Mouse (Mus musculus): Measurements from ENCODE around the gene Slc37a2. TPM values are rescaled to one million over a fixed set of nuclear protein-coding genes. Genes with fewer than 3 reads are reported as not detected.

Gene Slc37a2
- total and polyA plus RNA-seq, 3 experiments: 1.1 to 1.4 TPM; not detected in 1

- Histone ChIP-seq H3K36me3 (ENCODE audit: control insufficient read depth in 1 of 2, insufficient read depth in 2 of 2, low read length in 2 of 2) (peaks cover 0 to 22% of the 10 kb centered on the region in 2 experiments; a peak in 2 of 4 replicates), H3K27ac (ENCODE audit: control insufficient read depth, low read depth, low read length) (no peak overlapping the region), H3K79me2 (ENCODE audit: control insufficient read depth, insufficient read depth, low read length, poor library complexity) (no peaks in the 10 kb centered on the region), H3K4me3 (ENCODE audit: control insufficient read depth in 1 of 2, insufficient read depth in 1 of 2, low read depth in 2 of 2, low read length in 2 of 2) (no peak overlapping the region), H3K4me1 (ENCODE audit: control insufficient read depth in 1 of 2, insufficient read depth in 2 of 2, low read length in 2 of 2) (peaks cover 18 to 43% of the 10 kb centered on the region in 2 experiments), H3K9ac (ENCODE audit: control insufficient read depth, low read depth, low read length, poor library complexity, severe bottlenecking) (no peak overlapping the region), H3K9me3 (replicated peaks; ENCODE audit: insufficient read depth, low read length) (no peaks in the 10 kb centered on the region), H3K27me3 (ENCODE audit: control insufficient read depth in 1 of 2, insufficient read depth in 2 of 2, low read length in 2 of 2) (no peaks in the 10 kb centered on the region)
- no peak for DNase-seq (ENCODE audit: low read depth, low spot score)
- no peak for TF ChIP-seq ETS1 (IDR thresholded peaks at IDR 0.05; ENCODE audit: low read depth, low read length)
- no peak for TF ChIP-seq HCFC1 (IDR thresholded peaks at IDR 0.05; ENCODE audit: low read depth, low read length)
- TF ChIP-seq NRF1 (IDR thresholded peaks at IDR 0.05; ENCODE audit: insufficient read depth, low read depth, low read length, poor library complexity, severe bottlenecking): no peak
- TF ChIP-seq BHLHE40 (IDR thresholded peaks at IDR 0.05; ENCODE audit: borderline replicate concordance, low read depth, low read length): no peak
- TF ChIP-seq ZMIZ1 (IDR thresholded peaks at IDR 0.05; ENCODE audit: low read depth, low read length): no peak
- no peak for TF ChIP-seq MYC (IDR thresholded peaks at IDR 0.05; ENCODE audit: low read depth, low read length)
- TF ChIP-seq MYB (IDR thresholded peaks at IDR 0.05; ENCODE audit: low read depth, low read length): no peak
- no peak for TF ChIP-seq MEF2A (IDR thresholded peaks at IDR 0.05; ENCODE audit: extremely low read depth, insufficient replicate concordance, low read depth, low read length, poor library complexity, severe bottlenecking)
- TF ChIP-seq GABPA (IDR thresholded peaks at IDR 0.05; ENCODE audit: low read depth, low read length): no peak
- TF ChIP-seq MAFK (IDR thresholded peaks at IDR 0.05; ENCODE audit: borderline replicate concordance, low read depth, low read length): no peak
- TF ChIP-seq ELF1 (IDR thresholded peaks at IDR 0.05; ENCODE audit: low read depth, low read length): no peak
- no peak for TF ChIP-seq POLR2AphosphoS5 (IDR thresholded peaks at IDR 0.05; ENCODE audit: borderline replicate concordance, low read depth, low read length)
- TF ChIP-seq MAX (IDR thresholded peaks at IDR 0.05; ENCODE audit: low read length): no peak
- no peak for TF ChIP-seq CHD1 (IDR thresholded peaks at IDR 0.05; ENCODE audit: low read depth, low read length)
Observed at GRCm38 (mm10) chr9:37245404-37245803, 10.1 kb downstream of the Slc37a2 start.

- H3K4me3 ChIP-seq (ENCODE audit: control insufficient read depth in 1 of 2, insufficient read depth in 1 of 2, low read depth in 2 of 2, low read length in 2 of 2): peak overlapping the region in 1 of 2 experiments; percentile 30; a peak in 2 of 4 replicates
- no peaks in the 10 kb centered on the region for H3K27me3 ChIP-seq (ENCODE audit: control insufficient read depth in 1 of 2, insufficient read depth in 2 of 2, low read length in 2 of 2)
- no peaks in the 10 kb centered on the region for H3K79me2 ChIP-seq (ENCODE audit: control insufficient read depth, insufficient read depth, low read length, poor library complexity)
- peaks cover 18 to 43% of the 10 kb centered on the region in 2 experiments for H3K4me1 ChIP-seq (ENCODE audit: control insufficient read depth in 1 of 2, insufficient read depth in 2 of 2, low read length in 2 of 2)
- no peak overlapping the region; the same call in 1 of the 2 replicates for H3K27ac ChIP-seq (ENCODE audit: control insufficient read depth, low read depth, low read length)
- H3K9me3 ChIP-seq (replicated peaks; ENCODE audit: insufficient read depth, low read length): no peaks in the 10 kb centered on the region
- H3K9ac ChIP-seq (ENCODE audit: control insufficient read depth, low read depth, low read length, poor library complexity, severe bottlenecking): no peak overlapping the region
- peaks cover 0 to 22% of the 10 kb centered on the region in 2 experiments; a peak in 2 of 4 replicates for H3K36me3 ChIP-seq (ENCODE audit: control insufficient read depth in 1 of 2, insufficient read depth in 2 of 2, low read length in 2 of 2)
- no peak for TF ChIP-seq BHLHE40 (IDR thresholded peaks at IDR 0.05; ENCODE audit: borderline replicate concordance, low read depth, low read length)
- TF ChIP-seq JUND (IDR thresholded peaks at IDR 0.05; ENCODE audit: low read depth, low read length): no peak
- peak; percentile 55 for DNase-seq (ENCODE audit: low read depth, low spot score)
Observed at GRCm38 (mm10) chr9:37244600-37244999, 10.9 kb downstream of the Slc37a2 start.
